Mouse (Mus musculus): ENCODE results near the gene Abhd17c.

DNA sequence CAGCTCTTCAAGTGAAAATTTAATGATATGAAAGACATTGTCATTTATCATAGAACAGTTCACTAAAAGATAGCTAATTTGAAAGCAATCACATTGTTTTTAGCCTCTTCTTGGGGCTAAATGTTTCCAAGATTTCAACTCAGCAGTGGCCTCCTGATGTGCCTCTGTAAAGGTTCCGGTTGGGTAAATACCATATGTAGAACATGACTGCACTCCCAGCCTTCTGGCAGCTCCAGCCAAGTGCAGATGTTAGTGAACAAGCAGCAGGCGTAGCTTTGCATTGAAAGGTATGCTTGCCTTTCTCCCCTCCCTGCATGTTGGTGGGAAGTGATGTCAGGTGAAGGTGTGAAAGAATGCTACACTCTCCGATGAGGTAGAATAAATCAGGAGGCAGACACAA is 36.9 kb downstream of the Abhd17c start:
- TF ChIP-seq CTCF (IDR thresholded peaks at IDR 0.05; ENCODE audit: control insufficient read depth, insufficient read depth, insufficient replicate concordance, low read depth, low read length) = no peak
- no peak for TF ChIP-seq POLR2A (IDR thresholded peaks at IDR 0.05; ENCODE audit: control insufficient read depth, low read depth, low read length)
